Mouse (Mus musculus) heart, adult 11 months (tissue): ENCODE data around the gene Hdac2.

ENCODE experiments used
- DNase-seq: peaks from one replicate; pipeline ENCODE4 v3.0.0; 2022

Gene Hdac2

GRCm38 (mm10) chr10:36974086-36974675 is at the start of gene Hdac2:
TSS of gene Hdac2 (plus strand) at chr10:36974544.
- DNase-seq: peak; percentile 99

GRCm38 (mm10) chr10:36928212-36928611 is 46.1 kb upstream of the Hdac2 start:
- no peak for DNase-seq

GRCm38 (mm10) chr10:36935863-36936262 is 38.5 kb upstream of the Hdac2 start:
- no peak for DNase-seq

- DNase-seq: no peak
Measured at GRCm38 (mm10) chr10:36936271-36936670, 38.1 kb upstream of the Hdac2 start.

GRCm38 (mm10) chr10:36951742-36952141 is 22.6 kb upstream of the Hdac2 start:
- no peak for DNase-seq

GRCm38 (mm10) chr10:36952622-36953021 is 21.7 kb upstream of the Hdac2 start:
- no peak for DNase-seq

GRCm38 (mm10) chr10:36959563-36960110 is 14.7 kb upstream of the Hdac2 start:
- DNase-seq: no peak

- DNase-seq: no peak
Measured at GRCm38 (mm10) chr10:36964406-36964805, 9.9 kb upstream of the Hdac2 start.

GRCm38 (mm10) chr10:36974676-36975520 is 554 bp downstream of the Hdac2 start:
- DNase-seq: no peak

- DNase-seq: peak; percentile 86
Measured at GRCm38 (mm10) chr10:36981866-36982265, 7.5 kb downstream of the Hdac2 start.

GRCm38 (mm10) chr10:36992149-36992548 is 17.8 kb downstream of the Hdac2 start:
- DNase-seq: no peak

- DNase-seq: no peak
Measured at GRCm38 (mm10) chr10:37000839-37001238, 26.5 kb downstream of the Hdac2 start.

GRCm38 (mm10) chr10:37014274-37015107 is 40.1 kb downstream of the Hdac2 start:
- no peak for DNase-seq

- DNase-seq: no peak
Measured at GRCm38 (mm10) chr10:37015729-37016128, 41.4 kb downstream of the Hdac2 start.

- DNase-seq: no peak
Measured at GRCm38 (mm10) chr10:37016200-37016599, 41.9 kb downstream of the Hdac2 start.

- DNase-seq: no peak
Measured at GRCm38 (mm10) chr10:37024301-37024700, 50.0 kb downstream of the Hdac2 start.

- no peak for DNase-seq
Measured at GRCm38 (mm10) chr10:37028651-37029050, 54.3 kb downstream of the Hdac2 start.

- peak; percentile 93 for DNase-seq
Measured at GRCm38 (mm10) chr10:37035090-37035497, 60.8 kb downstream of the Hdac2 start.

GRCm38 (mm10) chr10:37047661-37048098 is 73.3 kb downstream of the Hdac2 start:
- DNase-seq: peak; percentile 97
